Mouse (Mus musculus): ENCODE results near the gene Polk. TPM values are rescaled to one million over a fixed set of nuclear protein-coding genes. Genes with fewer than 3 reads are reported as not detected.
A peak's percentile ranks its signal among the peaks of the same experiment; 100 is the strongest.

The Polk gene
- polyA plus RNA-seq, 1 experiment from 2014 or later = 7.3 TPM

DNA sequence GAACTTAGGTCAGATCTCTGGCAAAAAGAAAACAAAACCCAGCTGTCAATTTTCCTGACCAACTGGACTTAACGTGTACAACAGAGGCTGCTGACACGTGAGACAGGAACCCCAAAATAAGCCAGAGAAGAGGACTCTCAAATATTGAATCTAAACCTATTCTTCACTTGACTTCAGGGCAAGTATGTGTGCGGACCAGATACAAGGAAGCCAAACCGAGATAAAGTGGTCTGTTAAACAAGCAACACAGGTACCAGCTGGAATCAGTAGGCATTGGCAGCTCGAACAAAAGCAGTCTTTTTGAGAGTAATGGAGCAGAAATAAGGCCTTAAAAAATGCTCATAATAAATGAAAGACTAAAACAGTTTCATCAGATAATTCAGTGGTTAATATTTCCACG is 25.6 kb upstream of the Polk start:
- no peaks in the 10 kb centered on the region for H3K9me3 ChIP-seq (ENCODE audit: control insufficient read depth, low read length)
- no peaks in the 10 kb centered on the region for H3K36me3 ChIP-seq (ENCODE audit: control insufficient read depth, insufficient read depth, low read length)
- H3K27me3 ChIP-seq (ENCODE audit: control insufficient read depth, insufficient read depth, low read length) = no peaks in the 10 kb centered on the region
- DNase-seq (ENCODE audit: low spot score, missing footprints) (no peak), ATAC-seq (ENCODE audit: low FRiP score) (no peak)
- 0 out of 2 replicates have a peak, but pooled peaks cover 2% of the 10 kb centered on the region for H3K4me1 ChIP-seq (ENCODE audit: control insufficient read depth, insufficient read depth, low read length)
- no peak overlapping the region for H3K27ac ChIP-seq (ENCODE audit: low read depth, low read length)
- WGBS = 77% methylated on average over 6 of the region's 6 CpGs
- no peak overlapping the region for H3K9ac ChIP-seq (ENCODE audit: low read length)
- H3K4me2 ChIP-seq = no peak overlapping the region
- H3K4me3 ChIP-seq (ENCODE audit: low read depth, low read length) = no peak overlapping the region

DNA sequence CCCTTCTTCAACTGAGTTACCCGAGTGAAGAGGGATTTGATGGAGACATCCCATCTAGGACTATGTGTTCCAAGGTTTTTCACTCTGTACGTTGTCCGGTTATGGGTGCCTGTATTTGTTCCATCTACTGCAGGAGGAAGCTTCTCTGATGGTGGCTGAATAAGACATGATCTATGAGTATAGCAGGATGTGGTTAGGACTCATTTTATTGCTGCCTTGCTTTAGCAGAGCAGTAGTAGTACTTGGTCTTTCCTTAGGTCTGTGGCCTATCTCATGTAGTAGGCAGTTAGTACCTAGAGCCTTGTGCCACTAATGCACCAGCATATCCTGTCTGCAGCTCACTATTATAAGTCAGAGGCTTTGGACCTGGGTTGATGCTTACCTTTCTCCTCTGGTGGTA is 12.7 kb upstream of the Polk start:
- H3K9ac ChIP-seq (ENCODE audit: low read length) = no peak overlapping the region
- DNase-seq (ENCODE audit: low spot score, missing footprints) (no peak), ATAC-seq (ENCODE audit: low FRiP score) (no peak)
- H3K9me3 ChIP-seq (ENCODE audit: control insufficient read depth, low read length) = no peaks in the 10 kb centered on the region
- no peaks in the 10 kb centered on the region for H3K27me3 ChIP-seq (ENCODE audit: control insufficient read depth, insufficient read depth, low read length)
- H3K4me1 ChIP-seq (ENCODE audit: control insufficient read depth, insufficient read depth, low read length) = no peaks in the 10 kb centered on the region
- no peak overlapping the region for H3K4me2 ChIP-seq
- H3K27ac ChIP-seq (ENCODE audit: low read depth, low read length) = no peak overlapping the region
- H3K4me3 ChIP-seq (ENCODE audit: low read depth, low read length) = no peak overlapping the region
- over 99% methylated on average over 3 of the region's 3 CpGs for WGBS
- H3K36me3 ChIP-seq (ENCODE audit: control insufficient read depth, insufficient read depth, low read length) = no peaks in the 10 kb centered on the region

DNA sequence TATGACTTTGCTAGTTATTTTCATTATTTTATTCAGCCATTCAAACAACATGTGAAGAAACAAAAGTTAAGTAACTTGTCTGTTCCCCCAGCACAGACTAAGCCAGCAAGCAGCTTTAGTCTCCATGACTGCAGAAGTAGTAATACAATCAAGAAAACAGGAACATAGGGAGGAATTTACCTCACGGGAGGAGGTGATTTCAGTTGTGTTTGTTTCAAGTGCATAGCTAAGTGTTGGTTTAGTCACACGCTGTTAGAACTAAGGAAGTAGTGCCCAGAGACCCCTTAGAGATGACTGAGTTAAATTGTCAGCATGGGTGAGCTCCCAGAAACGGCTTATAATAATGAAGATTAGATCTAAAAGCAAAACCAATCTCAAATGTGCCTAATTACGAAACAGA is 5.6 kb upstream of the Polk start:
- H3K4me2 ChIP-seq = no peak overlapping the region
- H3K4me3 ChIP-seq (ENCODE audit: low read depth, low read length) = no peak overlapping the region
- DNase-seq (ENCODE audit: low spot score, missing footprints) (no peak), ATAC-seq (ENCODE audit: low FRiP score) (no peak)
- WGBS = 76% methylated on average over 4 of the region's 4 CpGs
- H3K9ac ChIP-seq (ENCODE audit: low read length) = no peak overlapping the region
- peaks cover 6% of the 10 kb centered on the region; the same call in 1 of the 2 replicates for H3K4me1 ChIP-seq (ENCODE audit: control insufficient read depth, insufficient read depth, low read length)
- H3K36me3 ChIP-seq (ENCODE audit: control insufficient read depth, insufficient read depth, low read length) = no peaks in the 10 kb centered on the region
- no peak overlapping the region for H3K27ac ChIP-seq (ENCODE audit: low read depth, low read length)
- H3K9me3 ChIP-seq (ENCODE audit: control insufficient read depth, low read length) = no peaks in the 10 kb centered on the region
- H3K27me3 ChIP-seq (ENCODE audit: control insufficient read depth, insufficient read depth, low read length) = no peaks in the 10 kb centered on the region

DNA sequence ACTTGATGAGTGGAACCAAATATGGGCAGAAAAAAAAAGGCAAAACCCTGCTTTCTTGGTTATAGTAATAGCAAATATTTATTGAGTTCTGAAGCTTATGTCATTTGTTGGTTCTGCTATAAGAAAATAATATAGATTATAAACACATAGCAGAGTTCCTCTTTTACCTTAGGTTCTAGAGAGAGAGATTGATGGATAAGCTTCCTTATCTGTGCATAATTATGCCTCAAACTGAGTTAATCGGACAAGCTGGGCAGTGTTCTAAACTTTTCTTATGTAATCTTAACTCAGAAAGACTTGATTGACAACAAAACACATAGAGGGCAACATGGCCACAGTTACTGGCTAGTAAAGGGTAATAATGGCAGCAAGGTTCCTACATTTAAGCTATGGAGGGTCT is 4.9 kb upstream of the Polk start:
- H3K27ac ChIP-seq (ENCODE audit: low read depth, low read length) = no peak overlapping the region
- no peaks in the 10 kb centered on the region for H3K36me3 ChIP-seq (ENCODE audit: control insufficient read depth, insufficient read depth, low read length)
- no peaks in the 10 kb centered on the region for H3K27me3 ChIP-seq (ENCODE audit: control insufficient read depth, insufficient read depth, low read length)
- WGBS = 92% methylated on average over 1 of the region's 1 CpGs
- no peaks in the 10 kb centered on the region for H3K9me3 ChIP-seq (ENCODE audit: control insufficient read depth, low read length)
- no peak overlapping the region for H3K4me2 ChIP-seq
- H3K4me3 ChIP-seq (ENCODE audit: low read depth, low read length) = no peak overlapping the region
- ATAC-seq (ENCODE audit: low FRiP score) (no peak), DNase-seq (ENCODE audit: low spot score, missing footprints) (no peak)
- H3K9ac ChIP-seq (ENCODE audit: low read length) = no peak overlapping the region
- H3K4me1 ChIP-seq (ENCODE audit: control insufficient read depth, insufficient read depth, low read length) = peaks cover 6% of the 10 kb centered on the region; the same call in 1 of the 2 replicates

DNA sequence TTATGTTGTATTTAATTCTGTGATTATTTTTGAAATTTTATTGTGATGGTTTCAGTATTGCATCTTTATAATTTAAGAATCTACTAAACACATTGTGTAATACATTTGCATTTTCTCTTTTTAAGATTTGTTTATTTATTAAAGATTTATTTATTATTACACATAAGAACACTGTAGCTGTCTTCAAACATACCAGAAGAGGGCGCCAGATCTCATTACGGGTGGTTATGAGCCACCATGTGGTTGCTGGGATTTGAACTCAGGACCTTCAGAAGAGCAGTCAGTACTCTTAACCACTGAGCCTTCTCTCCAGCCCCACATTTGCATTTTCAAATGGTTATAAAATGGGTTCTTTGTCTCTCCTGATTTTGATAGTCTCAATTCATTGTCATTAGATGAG is 2.1 kb upstream of the Polk start:
- no peak overlapping the region for H3K27ac ChIP-seq (ENCODE audit: low read depth, low read length)
- DNase-seq (ENCODE audit: low spot score, missing footprints) = no peak
- WGBS = 69% methylated on average over 2 of the region's 2 CpGs

DNA sequence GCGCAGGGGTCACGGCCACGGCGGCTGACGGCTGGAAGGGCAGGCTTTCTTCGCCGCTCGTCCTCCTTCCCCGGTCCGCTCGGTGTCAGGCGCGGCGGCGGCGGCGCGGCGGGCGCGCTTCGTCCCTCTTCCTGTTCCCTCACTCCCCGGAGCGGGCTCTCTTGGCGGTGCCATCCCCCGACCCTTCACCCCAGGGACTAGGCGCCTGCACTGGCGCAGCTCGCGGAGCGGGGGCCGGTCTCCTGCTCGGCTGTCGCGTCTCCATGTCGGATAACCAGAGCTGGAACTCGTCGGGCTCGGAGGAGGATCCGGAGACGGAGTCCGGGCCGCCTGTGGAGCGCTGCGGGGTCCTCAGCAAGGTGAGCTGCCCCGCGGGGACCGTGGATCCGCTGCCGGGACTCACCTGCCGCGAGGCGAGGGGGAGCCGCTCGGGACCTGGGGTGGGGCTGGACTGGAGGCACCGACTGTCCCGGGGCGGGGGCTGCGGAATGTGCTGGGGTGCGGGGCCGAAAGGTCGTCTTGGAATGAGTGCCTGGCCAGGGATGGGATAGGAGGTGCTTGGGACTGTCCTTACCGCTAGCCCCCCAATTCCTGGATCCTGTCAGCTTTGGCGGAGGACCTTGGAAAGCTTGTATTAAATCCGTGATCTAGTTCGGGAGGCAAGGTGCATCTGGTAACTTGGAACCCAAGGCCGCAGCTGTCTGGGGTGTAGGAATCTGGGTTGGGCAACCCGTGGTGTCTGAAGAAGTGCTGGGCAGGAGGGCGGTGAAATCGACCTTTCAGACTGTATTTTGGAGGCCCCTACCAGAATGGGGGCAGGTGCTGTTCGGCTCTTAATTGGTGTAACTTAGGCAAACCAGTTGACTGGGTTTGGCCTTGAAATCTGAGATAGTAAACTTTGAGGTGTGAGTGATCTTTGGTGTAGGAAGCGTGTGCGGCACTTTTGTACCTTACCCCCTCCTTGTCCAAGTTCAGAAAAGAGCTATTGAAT is 817 bp upstream of the Polk start:
- Histone ChIP-seq H3K4me3 (ENCODE audit: low read depth, low read length) (peak overlapping the region; percentile 93), H3K9ac (ENCODE audit: low read length) (peak overlapping the region; percentile 97), H3K27me3 (ENCODE audit: control insufficient read depth, insufficient read depth, low read length) (no peaks in the 10 kb centered on the region), H3K4me2 (peak overlapping the region; percentile 85), H3K27ac (ENCODE audit: low read depth, low read length) (peak overlapping the region; percentile 84), H3K4me1 (ENCODE audit: control insufficient read depth, insufficient read depth, low read length) (peaks cover 8% of the 10 kb centered on the region), H3K9me3 (ENCODE audit: control insufficient read depth, low read length) (no peaks in the 10 kb centered on the region), H3K36me3 (ENCODE audit: control insufficient read depth, insufficient read depth, low read length) (no peaks in the 10 kb centered on the region)
- DNase-seq (ENCODE audit: low spot score, missing footprints) = peak; percentile 94
- peak; percentile 28; the same call in 1 of the 2 replicates for ATAC-seq (ENCODE audit: low FRiP score)
- WGBS = 2% methylated on average over 67 of the region's 73 CpGs

More for the DNA sequence above, 2.1 kb upstream of the Polk start:
- Histone ChIP-seq H3K36me3 (ENCODE audit: control insufficient read depth, insufficient read depth, low read length) (no peaks in the 10 kb centered on the region), H3K27me3 (ENCODE audit: control insufficient read depth, insufficient read depth, low read length) (no peaks in the 10 kb centered on the region), H3K4me3 (ENCODE audit: low read depth, low read length) (no peak overlapping the region), H3K4me1 (ENCODE audit: control insufficient read depth, insufficient read depth, low read length) (peaks cover 8% of the 10 kb centered on the region), H3K9me3 (ENCODE audit: control insufficient read depth, low read length) (no peaks in the 10 kb centered on the region), H3K9ac (ENCODE audit: low read length) (no peak overlapping the region), H3K4me2 (no peak overlapping the region)
- ATAC-seq (ENCODE audit: low FRiP score) = no peak

DNA sequence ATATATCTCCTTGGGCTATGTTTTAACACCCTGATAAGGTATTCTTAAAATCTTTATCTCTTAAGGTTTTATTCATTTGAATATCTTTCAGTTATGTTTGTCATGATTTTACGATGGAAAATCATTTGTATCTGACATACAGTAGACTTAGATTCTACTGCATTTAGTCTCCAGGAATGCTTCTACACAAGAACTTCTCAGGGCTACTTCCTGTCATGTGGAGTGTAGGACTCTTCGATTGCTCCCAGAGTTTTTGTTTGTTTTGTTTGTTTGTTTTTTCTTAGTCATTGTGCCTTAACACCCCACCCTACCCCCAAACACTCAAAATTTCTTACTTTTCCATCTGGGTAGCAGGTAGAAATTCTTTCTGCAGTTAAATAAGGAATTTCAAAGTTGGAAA is 998 bp downstream of the Polk start:
- H3K4me3 ChIP-seq (ENCODE audit: low read depth, low read length) = peak overlapping the region; percentile 93; the same call in 1 of the 2 replicates
- ATAC-seq (ENCODE audit: low FRiP score) = no peak
- WGBS = 60% methylated on average over 2 of the region's 2 CpGs
- peak overlapping the region; percentile 47 for H3K4me2 ChIP-seq
- no peaks in the 10 kb centered on the region for H3K27me3 ChIP-seq (ENCODE audit: control insufficient read depth, insufficient read depth, low read length)
- no peaks in the 10 kb centered on the region for H3K9me3 ChIP-seq (ENCODE audit: control insufficient read depth, low read length)
- no peak for DNase-seq (ENCODE audit: low spot score, missing footprints)
- H3K36me3 ChIP-seq (ENCODE audit: control insufficient read depth, insufficient read depth, low read length) = no peaks in the 10 kb centered on the region
- H3K9ac ChIP-seq (ENCODE audit: low read length) = no peak overlapping the region
- H3K4me1 ChIP-seq (ENCODE audit: control insufficient read depth, insufficient read depth, low read length) = peaks cover 8% of the 10 kb centered on the region
- H3K27ac ChIP-seq (ENCODE audit: low read depth, low read length) = no peak overlapping the region

DNA sequence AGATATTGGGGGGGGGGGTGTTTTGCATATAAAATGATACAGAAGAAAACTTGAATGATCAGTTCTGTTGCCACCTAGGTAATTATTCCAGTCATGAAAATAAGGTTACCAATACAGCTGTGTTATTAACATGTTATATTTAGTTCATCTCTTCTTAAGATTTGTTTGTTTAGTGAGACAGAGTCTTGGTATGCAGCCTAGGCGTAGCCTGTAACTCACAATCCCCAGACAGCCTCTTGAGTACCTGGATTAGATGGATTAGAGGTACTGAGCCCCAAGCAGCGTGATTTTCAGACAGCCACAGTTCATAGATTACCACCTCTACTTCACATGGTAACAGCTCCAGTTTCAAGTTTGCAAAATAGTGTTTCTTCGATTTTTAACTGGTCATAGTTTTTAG is 4.3 kb downstream of the Polk start:
- Histone ChIP-seq H3K36me3 (ENCODE audit: control insufficient read depth, insufficient read depth, low read length) (no peaks in the 10 kb centered on the region), H3K27ac (ENCODE audit: low read depth, low read length) (no peak overlapping the region), H3K4me2 (no peak overlapping the region), H3K27me3 (ENCODE audit: control insufficient read depth, insufficient read depth, low read length) (no peaks in the 10 kb centered on the region), H3K4me3 (ENCODE audit: low read depth, low read length) (no peak overlapping the region), H3K9me3 (ENCODE audit: control insufficient read depth, low read length) (no peaks in the 10 kb centered on the region), H3K9ac (ENCODE audit: low read length) (no peak overlapping the region), H3K4me1 (ENCODE audit: control insufficient read depth, insufficient read depth, low read length) (peaks cover 5% of the 10 kb centered on the region; the same call in 1 of the 2 replicates)
- no peak for DNase-seq (ENCODE audit: low spot score, missing footprints)
- no peak for ATAC-seq (ENCODE audit: low FRiP score)
- WGBS = 81% methylated on average over 3 of the region's 3 CpGs

DNA sequence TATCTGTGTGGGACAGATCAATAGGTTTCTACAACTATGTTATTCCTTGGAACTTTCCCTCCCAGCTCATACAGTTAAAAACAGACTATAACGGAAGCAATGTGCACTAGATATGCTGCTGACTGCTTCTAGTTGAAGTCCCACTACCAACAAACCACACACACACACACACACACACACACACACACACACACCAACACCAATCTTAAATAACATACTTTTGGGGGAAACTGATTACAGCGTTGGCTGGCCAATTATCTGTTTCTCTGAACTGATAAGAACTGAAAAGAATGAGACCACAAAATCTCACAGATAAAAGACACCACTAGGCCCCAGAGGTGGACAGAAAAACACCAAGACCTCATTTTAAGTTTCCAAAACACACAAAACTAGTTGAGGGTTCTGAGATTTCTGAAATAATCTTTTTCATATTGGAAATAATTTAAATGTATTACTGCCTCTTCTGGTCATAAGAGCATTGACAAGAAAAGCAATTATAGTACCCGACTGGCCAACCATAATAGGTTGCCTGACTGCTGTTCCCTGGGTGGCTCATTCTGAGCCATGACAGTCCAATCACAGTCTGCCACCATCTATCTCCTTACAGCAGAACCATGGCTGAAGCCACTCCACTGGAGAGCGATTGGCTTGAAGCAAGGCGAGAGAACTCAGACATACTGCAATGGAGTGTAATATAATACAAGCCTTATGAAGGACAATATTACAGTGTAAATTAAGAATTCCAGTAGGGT is 5.4 kb downstream of the Polk start:
- WGBS = 84% methylated on average over 5 of the region's 5 CpGs
- DNase-seq (ENCODE audit: low spot score, missing footprints) (no peak), ATAC-seq (ENCODE audit: low FRiP score) (no peak)
- no peak overlapping the region for H3K4me3 ChIP-seq (ENCODE audit: low read depth, low read length)
- H3K4me2 ChIP-seq = no peak overlapping the region
- no peaks in the 10 kb centered on the region for H3K9me3 ChIP-seq (ENCODE audit: control insufficient read depth, low read length)
- no peaks in the 10 kb centered on the region for H3K27me3 ChIP-seq (ENCODE audit: control insufficient read depth, insufficient read depth, low read length)
- no peak overlapping the region for H3K9ac ChIP-seq (ENCODE audit: low read length)
- H3K36me3 ChIP-seq (ENCODE audit: control insufficient read depth, insufficient read depth, low read length) = no peaks in the 10 kb centered on the region
- peaks cover 5% of the 10 kb centered on the region; the same call in 1 of the 2 replicates for H3K4me1 ChIP-seq (ENCODE audit: control insufficient read depth, insufficient read depth, low read length)
- H3K27ac ChIP-seq (ENCODE audit: low read depth, low read length) = no peak overlapping the region

All from midbrain, embryonic 11.5 days (tissue).